Mouse (Mus musculus): Measurements from ENCODE around the gene Ubash3b. TPM values are rescaled to one million over a fixed set of nuclear protein-coding genes. Genes with fewer than 3 reads are reported as not detected.

The Ubash3b gene
- total and polyA plus RNA-seq, 2 experiments from 2014 or later, result 23.8 to 25.4 TPM

- no peak for ATAC-seq
- no peak for TF ChIP-seq CTCF (IDR thresholded peaks at IDR 0.05; ENCODE audit: low read depth)
- Histone ChIP-seq H3K9ac (no peak overlapping the region), H3K4me3 (ENCODE audit: low read depth, low read length) (no peak overlapping the region), H3K27me3 (ENCODE audit: insufficient read depth, low read length) (no peaks in the 10 kb centered on the region), H3K36me3 (ENCODE audit: insufficient read depth) (no peaks in the 10 kb centered on the region), H3K4me2 (ENCODE audit: low read depth) (no peak overlapping the region), H3K9me3 (ENCODE audit: low read length) (no peaks in the 10 kb centered on the region), H3K27ac (ENCODE audit: low read depth, low read length) (no peak overlapping the region), H3K4me1 (ENCODE audit: insufficient read depth) (peaks cover 7% of the 10 kb centered on the region; the same call in 1 of the 2 replicates)
- DNase-seq, result no peak
- WGBS, result 91% methylated on average over 6 of the region's 6 CpGs
Measured at GRCm38 (mm10) chr9:41124305-41124704, 37.2 kb downstream of the Ubash3b start.

DNA sequence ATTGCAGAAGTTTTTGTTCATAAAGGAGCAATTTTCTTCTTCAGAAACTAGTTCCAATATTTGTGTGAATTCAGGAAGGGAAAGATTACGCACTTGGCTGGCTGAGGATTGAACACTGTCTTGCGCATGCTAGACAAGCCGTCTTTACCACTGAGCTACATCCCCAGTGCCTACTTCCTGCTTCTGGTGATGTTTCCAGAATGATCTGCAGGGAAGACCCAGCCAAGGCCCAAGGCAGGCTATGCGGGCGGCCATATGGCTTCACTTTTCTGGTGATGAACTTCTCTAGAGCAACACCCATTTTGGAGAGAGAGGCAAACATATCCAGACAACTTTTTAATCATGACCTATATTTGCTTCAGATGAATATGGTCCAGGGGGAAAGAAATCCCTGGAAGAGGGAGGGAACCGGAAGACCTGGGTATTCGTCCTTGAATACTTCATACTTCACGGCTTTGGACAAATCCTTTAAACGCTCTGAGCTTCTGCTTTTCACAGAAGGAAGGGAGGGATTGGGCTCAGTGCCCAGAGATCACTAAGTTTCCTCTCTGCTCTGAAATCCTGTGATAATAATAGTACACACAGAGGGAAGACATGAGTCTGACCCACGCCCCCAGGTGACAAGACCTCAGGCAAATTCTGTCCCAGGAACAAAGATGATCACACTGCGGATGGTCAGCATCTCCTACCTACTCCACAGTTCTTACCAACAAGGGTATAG, 38.9 kb downstream of the Ubash3b start:
- H3K27me3 ChIP-seq (ENCODE audit: insufficient read depth, low read length), result no peaks in the 10 kb centered on the region
- H3K4me3 ChIP-seq (ENCODE audit: low read depth, low read length), result no peak overlapping the region
- H3K9me3 ChIP-seq (ENCODE audit: low read length), result no peaks in the 10 kb centered on the region
- no peak overlapping the region for H3K27ac ChIP-seq (ENCODE audit: low read depth, low read length)
- H3K36me3 ChIP-seq (ENCODE audit: insufficient read depth), result no peaks in the 10 kb centered on the region
- peaks cover 7% of the 10 kb centered on the region for H3K4me1 ChIP-seq (ENCODE audit: insufficient read depth)
- ATAC-seq, result peak; percentile 53
- H3K9ac ChIP-seq, result no peak overlapping the region
- DNase-seq, result no peak
- 54% methylated on average over 11 of the region's 11 CpGs for WGBS
- no peak overlapping the region for H3K4me2 ChIP-seq (ENCODE audit: low read depth)
- no peak for TF ChIP-seq CTCF (IDR thresholded peaks at IDR 0.05; ENCODE audit: low read depth)

DNA sequence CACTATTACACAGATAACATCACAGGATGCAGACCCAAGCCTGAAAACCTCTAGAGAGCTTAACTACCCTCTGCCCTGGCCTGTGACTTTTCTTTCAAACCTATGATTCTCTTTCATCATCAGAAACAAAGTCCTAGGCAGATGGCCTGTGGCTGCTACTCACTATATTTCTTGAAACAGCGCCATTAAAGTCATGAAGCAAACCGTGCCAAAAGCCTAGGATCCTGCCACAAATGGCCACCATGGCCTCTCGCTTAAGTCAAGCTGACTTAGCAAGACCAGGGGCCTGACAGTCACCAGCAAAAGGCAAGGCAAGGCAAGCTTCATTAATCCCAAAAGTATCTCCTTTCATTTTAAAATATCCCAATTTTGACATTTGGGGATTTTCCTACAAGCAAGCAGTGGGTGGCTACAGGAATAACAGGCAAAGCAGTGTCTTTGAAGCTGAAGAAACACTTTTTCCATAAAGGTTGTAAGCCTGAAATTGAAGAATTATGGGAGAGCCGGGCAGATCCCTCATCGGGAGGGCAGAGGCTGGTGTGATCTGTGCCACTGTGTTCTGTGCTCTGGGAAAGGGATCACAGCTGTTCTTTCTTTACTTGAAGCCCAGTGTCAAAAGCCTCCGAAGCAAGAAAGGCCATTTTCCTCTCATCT, 39.7 kb downstream of the Ubash3b start:
- TF ChIP-seq CTCF (IDR thresholded peaks at IDR 0.05; ENCODE audit: low read depth), result no peak
- Histone ChIP-seq H3K9ac (no peak overlapping the region), H3K4me3 (ENCODE audit: low read depth, low read length) (no peak overlapping the region), H3K36me3 (ENCODE audit: insufficient read depth) (no peaks in the 10 kb centered on the region), H3K9me3 (ENCODE audit: low read length) (no peaks in the 10 kb centered on the region), H3K27ac (ENCODE audit: low read depth, low read length) (no peak overlapping the region), H3K4me2 (ENCODE audit: low read depth) (no peak overlapping the region), H3K4me1 (ENCODE audit: insufficient read depth) (peaks cover 7% of the 10 kb centered on the region), H3K27me3 (ENCODE audit: insufficient read depth, low read length) (no peaks in the 10 kb centered on the region)
- ATAC-seq (no peak), DNase-seq (no peak)
- 75% methylated on average over 6 of the region's 6 CpGs for WGBS

GRCm38 (mm10) chr9:41119958-41120357, 41.5 kb downstream of the Ubash3b start:
- H3K9ac ChIP-seq, result no peak overlapping the region
- WGBS, result 65% methylated on average over 6 of the region's 6 CpGs
- no peaks in the 10 kb centered on the region for H3K9me3 ChIP-seq (ENCODE audit: low read length)
- H3K36me3 ChIP-seq (ENCODE audit: insufficient read depth), result no peaks in the 10 kb centered on the region
- DNase-seq (no peak), ATAC-seq (no peak)
- no peaks in the 10 kb centered on the region for H3K27me3 ChIP-seq (ENCODE audit: insufficient read depth, low read length)
- H3K4me2 ChIP-seq (ENCODE audit: low read depth), result no peak overlapping the region
- TF ChIP-seq CTCF (IDR thresholded peaks at IDR 0.05; ENCODE audit: low read depth), result no peak
- H3K27ac ChIP-seq (ENCODE audit: low read depth, low read length), result no peak overlapping the region
- peaks cover 7% of the 10 kb centered on the region for H3K4me1 ChIP-seq (ENCODE audit: insufficient read depth)
- no peak overlapping the region for H3K4me3 ChIP-seq (ENCODE audit: low read depth, low read length)

DNA sequence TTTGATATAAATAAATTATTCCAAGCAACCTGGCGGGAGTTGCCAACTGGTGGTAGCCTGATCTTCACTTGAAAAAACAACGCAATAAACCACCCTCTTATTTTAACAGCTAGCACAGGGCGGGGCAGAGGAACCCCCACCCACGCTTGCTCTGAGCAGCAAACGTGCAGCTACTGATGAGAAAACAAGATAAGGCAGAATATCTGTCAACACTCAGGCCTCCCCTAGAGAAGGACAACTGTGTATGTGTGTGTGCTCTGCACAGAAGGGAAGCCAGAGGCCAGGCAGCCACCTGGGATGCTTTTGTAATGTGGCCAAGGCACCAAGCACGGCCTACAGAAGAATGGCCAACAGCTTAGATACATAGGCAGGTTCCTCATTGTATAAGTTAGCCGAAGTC, 43.4 kb downstream of the Ubash3b start:
- no peak overlapping the region for H3K4me3 ChIP-seq (ENCODE audit: low read depth, low read length)
- DNase-seq, result no peak
- peaks cover 7% of the 10 kb centered on the region for H3K4me1 ChIP-seq (ENCODE audit: insufficient read depth)
- no peak for TF ChIP-seq CTCF (IDR thresholded peaks at IDR 0.05; ENCODE audit: low read depth)
- no peaks in the 10 kb centered on the region for H3K27me3 ChIP-seq (ENCODE audit: insufficient read depth, low read length)
- 0 out of 2 replicates have a peak, but pooled peaks have one; percentile 12 for ATAC-seq
- H3K27ac ChIP-seq (ENCODE audit: low read depth, low read length), result no peak overlapping the region
- no peak overlapping the region for H3K9ac ChIP-seq
- no peaks in the 10 kb centered on the region for H3K36me3 ChIP-seq (ENCODE audit: insufficient read depth)
- 63% methylated on average over 7 of the region's 7 CpGs for WGBS
- no peak overlapping the region for H3K4me2 ChIP-seq (ENCODE audit: low read depth)
- H3K9me3 ChIP-seq (ENCODE audit: low read length), result no peaks in the 10 kb centered on the region

GRCm38 (mm10) chr9:41116126-41116525, 45.4 kb downstream of the Ubash3b start:
- 86% methylated on average over 12 of the region's 12 CpGs for WGBS
- Histone ChIP-seq H3K4me1 (ENCODE audit: insufficient read depth) (no peaks in the 10 kb centered on the region; the same call in 1 of the 2 replicates), H3K9me3 (ENCODE audit: low read length) (no peaks in the 10 kb centered on the region), H3K4me2 (ENCODE audit: low read depth) (no peak overlapping the region), H3K9ac (no peak overlapping the region), H3K27ac (ENCODE audit: low read depth, low read length) (no peak overlapping the region), H3K27me3 (ENCODE audit: insufficient read depth, low read length) (no peaks in the 10 kb centered on the region), H3K36me3 (ENCODE audit: insufficient read depth) (no peaks in the 10 kb centered on the region), H3K4me3 (ENCODE audit: low read depth, low read length) (no peak overlapping the region)
- ATAC-seq (no peak), DNase-seq (no peak)
- no peak for TF ChIP-seq CTCF (IDR thresholded peaks at IDR 0.05; ENCODE audit: low read depth)

DNA sequence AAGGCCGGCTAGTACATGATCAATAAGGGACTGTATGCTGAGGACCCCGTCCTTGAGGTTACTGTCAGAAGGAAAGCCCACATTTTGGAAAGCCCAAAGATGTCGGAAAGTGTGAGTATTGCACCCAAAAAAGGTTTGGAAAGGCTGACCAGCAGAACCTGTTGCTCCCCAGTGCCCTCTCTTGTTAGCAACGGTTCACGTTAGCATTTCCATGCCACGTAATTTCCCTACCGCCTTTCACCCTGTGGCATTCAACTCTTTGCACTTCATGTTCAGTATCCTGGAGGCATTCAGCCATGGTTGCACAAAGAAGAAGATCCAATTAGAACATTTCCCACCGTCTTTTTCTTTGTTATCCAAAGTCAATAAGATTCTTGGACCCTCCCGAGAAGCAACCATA, 47.1 kb downstream of the Ubash3b start:
- Histone ChIP-seq H3K9me3 (ENCODE audit: low read length) (no peaks in the 10 kb centered on the region), H3K4me1 (ENCODE audit: insufficient read depth) (no peaks in the 10 kb centered on the region; the same call in 1 of the 2 replicates), H3K4me2 (ENCODE audit: low read depth) (no peak overlapping the region), H3K4me3 (ENCODE audit: low read depth, low read length) (no peak overlapping the region), H3K9ac (no peak overlapping the region), H3K27ac (ENCODE audit: low read depth, low read length) (no peak overlapping the region), H3K36me3 (ENCODE audit: insufficient read depth) (no peaks in the 10 kb centered on the region), H3K27me3 (ENCODE audit: insufficient read depth, low read length) (no peaks in the 10 kb centered on the region)
- WGBS, result 82% methylated on average over 9 of the region's 9 CpGs
- ATAC-seq (no peak), DNase-seq (no peak)
- no peak for TF ChIP-seq CTCF (IDR thresholded peaks at IDR 0.05; ENCODE audit: low read depth)
